Mouse (Mus musculus) lung, adult 2 months (tissue): Measurements from ENCODE around the gene Dnajc10. TPM values are rescaled to one million over a fixed set of nuclear protein-coding genes. Genes with fewer than 3 reads are reported as not detected.

Source experiments
- DNase-seq: peaks from one replicate; pipeline ENCODE4 v3.0.0; 2022
- H3K4me1 ChIP-seq: fragments of 200-500 bp; 2 replicates; pipeline ENCODE4 v1.6.1; 2011; ENCODE audit warnings: low read length; ENCODE audit not compliant: control insufficient read depth, insufficient read depth
- H3K4me3 ChIP-seq: fragments of 200-500 bp; replicated peaks from 2 replicates; pipeline ENCODE3; 2011; ENCODE audit warnings: low read depth, mild to moderate bottlenecking, control low read depth, low read length; ENCODE audit errors: extremely low read depth
- CTCF ChIP-seq: fragments of 200-500 bp; IDR thresholded peaks from 2 replicates; pipeline ENCODE4 v1.5.1; 2011; ENCODE audit warnings: mild to moderate bottlenecking, low read length, control low read depth; ENCODE audit not compliant: insufficient read depth
- POLR2A ChIP-seq: fragments of 200-500 bp; IDR thresholded peaks from 2 replicates; pipeline ENCODE4 v1.6.1; 2011; ENCODE audit warnings: low read depth, mild to moderate bottlenecking, control low read depth, low read length, borderline replicate concordance; ENCODE audit errors: extremely low read depth
- WGBS: fragments of 180-500 bp; shearing (Covaris S2); methylation state at CpG from one replicate; pipeline ENCODE4 v1.1.7; 2018; 5-methylcytosine and 5-hydroxymethylcytosine counted together
- polyA plus RNA-seq: library from polyadenylated mRNA; depleted of rRNA; stranded (reverse); fragments of >200 nt; gene quantifications from 2 replicates; pipeline ENCODE4 v1.2.3, GENCODE M21; 2012

Dnajc10 gene
- polyA plus RNA-seq, 1 experiment, result 27.1 TPM

DNA sequence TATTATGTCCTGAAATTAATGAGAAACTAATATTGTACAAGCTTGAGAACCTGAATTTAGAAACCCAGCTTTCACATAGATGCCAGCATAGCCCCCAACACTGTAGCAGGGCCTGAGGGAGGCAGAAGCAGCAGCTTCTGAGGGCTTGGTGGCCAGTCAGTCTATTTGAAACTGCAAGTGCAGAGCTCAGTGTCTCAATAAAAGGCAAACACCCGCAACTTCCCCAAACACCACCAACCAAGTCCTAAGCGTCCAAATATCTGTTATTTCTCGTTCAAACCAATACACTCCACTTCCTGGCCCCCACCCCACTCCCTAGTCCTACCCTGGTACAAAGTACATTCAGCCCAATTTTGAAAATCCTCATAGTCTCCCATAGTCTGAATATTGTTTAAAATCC lies 16.9 kb upstream of the Dnajc10 start:
- 47% methylated on average over 3 of the region's 3 CpGs for WGBS
- TF ChIP-seq POLR2A, result no peak
- no peak for TF ChIP-seq CTCF
- Histone ChIP-seq H3K4me3 (no peak overlapping the region), H3K4me1 (peaks cover 3% of the 10 kb centered on the region)
- no peak for DNase-seq

DNA sequence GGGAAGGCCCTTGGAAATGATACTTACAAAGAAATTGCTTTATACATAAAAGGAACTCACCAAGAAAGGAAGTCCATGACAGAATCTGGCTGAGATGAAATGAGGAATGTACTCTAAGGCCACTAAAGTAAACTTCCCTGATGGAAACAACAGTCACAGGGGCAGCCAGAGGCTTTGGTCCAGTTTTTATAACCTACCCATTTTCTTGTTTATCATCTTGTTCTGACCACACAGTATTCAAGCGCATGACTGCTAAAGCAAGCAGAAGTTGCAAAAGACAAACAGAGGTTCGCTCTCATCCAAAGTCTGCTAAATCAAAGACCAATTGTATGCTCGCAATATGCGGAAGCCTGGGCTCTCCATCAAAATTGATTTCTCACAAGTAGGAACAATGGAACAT lies 14.5 kb upstream of the Dnajc10 start:
- peaks cover 3% of the 10 kb centered on the region for H3K4me1 ChIP-seq
- DNase-seq, result no peak
- TF ChIP-seq CTCF (no peak), POLR2A (no peak)
- 34% methylated on average over 4 of the region's 4 CpGs for whole genome bisulfite sequencing
- no peak overlapping the region for H3K4me3 ChIP-seq

DNA sequence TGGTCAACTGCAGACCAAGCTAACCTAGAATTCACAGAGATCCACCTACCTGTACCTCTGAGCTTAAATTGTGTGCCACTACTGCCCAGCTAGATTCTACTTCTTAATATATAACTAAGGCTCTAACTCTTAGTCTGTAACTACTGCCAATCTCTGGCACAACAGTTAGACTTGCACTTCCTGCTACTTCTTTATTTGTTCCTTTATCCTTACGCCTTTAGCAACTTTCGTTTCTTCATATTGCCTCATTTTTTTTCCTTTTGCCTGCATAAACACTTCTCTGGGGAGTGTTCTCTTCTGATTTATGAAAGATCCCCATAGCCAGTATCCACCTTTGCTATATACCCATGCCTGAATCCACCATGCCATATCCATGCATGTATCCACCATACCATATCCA lies 11.3 kb upstream of the Dnajc10 start:
- 76% methylated on average over 2 of the region's 2 CpGs for WGBS
- DNase-seq, result no peak
- TF ChIP-seq CTCF, result no peak
- no peak for TF ChIP-seq POLR2A
- Histone ChIP-seq H3K4me3 (no peak overlapping the region), H3K4me1 (peaks cover 3% of the 10 kb centered on the region)

DNA sequence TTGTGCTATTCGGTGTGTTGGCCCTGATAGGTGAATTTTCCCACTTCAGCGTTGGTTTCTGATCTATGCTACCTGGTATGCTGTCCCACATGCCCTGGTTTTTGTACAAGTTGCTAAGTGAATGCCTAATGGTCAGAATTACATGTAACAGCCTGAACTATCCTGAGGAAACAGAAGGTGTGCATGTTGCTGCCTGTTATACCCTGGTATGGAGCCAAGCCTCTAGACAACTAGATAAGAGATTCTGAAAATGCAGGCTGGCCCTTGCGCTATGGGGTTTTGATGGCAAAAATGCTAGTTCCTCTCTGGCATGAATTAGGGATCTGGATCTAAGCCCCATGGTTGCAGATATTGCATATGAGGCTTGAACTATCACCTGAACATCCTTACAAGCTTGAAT lies 7.6 kb upstream of the Dnajc10 start:
- TF ChIP-seq CTCF, result no peak
- TF ChIP-seq POLR2A, result no peak
- Histone ChIP-seq H3K4me1 (no peaks in the 10 kb centered on the region), H3K4me3 (no peak overlapping the region)
- WGBS, result 88% methylated on average over 3 of the region's 3 CpGs
- DNase-seq, result no peak

DNA sequence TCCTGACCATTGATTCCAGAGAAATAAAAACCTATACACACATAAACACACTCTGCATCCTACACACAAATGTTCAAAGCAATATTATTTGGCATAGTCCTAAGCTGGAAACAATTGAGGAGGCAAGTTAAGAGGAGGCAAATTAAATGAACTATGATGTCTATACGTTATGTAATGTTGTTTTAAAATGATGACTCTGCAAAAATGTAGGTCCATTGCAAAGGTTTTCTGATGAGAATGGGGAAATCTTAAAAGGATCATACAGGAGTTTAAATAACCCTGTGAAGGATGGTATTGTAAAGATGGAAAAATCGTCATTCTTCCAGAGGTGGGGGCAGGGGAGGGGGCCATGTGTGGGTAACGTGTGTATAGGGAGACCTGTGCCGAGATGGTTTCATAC lies 5.5 kb upstream of the Dnajc10 start:
- DNase-seq, result no peak
- WGBS, result 70% methylated on average over 4 of the region's 4 CpGs
- H3K4me1 ChIP-seq, result no peaks in the 10 kb centered on the region
- H3K4me3 ChIP-seq, result no peak overlapping the region
- TF ChIP-seq CTCF (no peak), POLR2A (no peak)

DNA sequence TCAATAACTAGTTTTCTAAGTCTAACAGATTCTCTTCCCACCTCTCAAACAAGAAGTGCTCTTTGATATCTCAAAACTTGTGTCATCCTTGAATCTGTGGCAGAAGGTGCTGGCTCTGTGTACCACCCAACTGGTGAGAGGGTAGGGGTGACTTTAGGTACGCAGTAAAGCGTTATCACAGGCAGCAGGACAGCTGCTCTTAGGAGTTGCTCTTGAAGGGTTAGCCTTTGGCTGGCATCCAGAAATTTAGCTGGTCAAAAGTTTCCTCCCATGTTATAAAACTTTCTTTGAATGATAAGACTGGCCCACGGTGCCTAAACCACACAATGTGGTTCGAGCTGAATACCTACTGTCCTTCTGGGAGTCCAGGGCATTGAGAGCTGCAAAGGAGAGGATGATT lies 4.5 kb upstream of the Dnajc10 start:
- Histone ChIP-seq H3K4me3 (no peak overlapping the region), H3K4me1 (no peaks in the 10 kb centered on the region)
- no peak for DNase-seq
- 33% methylated on average over 4 of the region's 4 CpGs for WGBS
- TF ChIP-seq CTCF, result no peak

DNA sequence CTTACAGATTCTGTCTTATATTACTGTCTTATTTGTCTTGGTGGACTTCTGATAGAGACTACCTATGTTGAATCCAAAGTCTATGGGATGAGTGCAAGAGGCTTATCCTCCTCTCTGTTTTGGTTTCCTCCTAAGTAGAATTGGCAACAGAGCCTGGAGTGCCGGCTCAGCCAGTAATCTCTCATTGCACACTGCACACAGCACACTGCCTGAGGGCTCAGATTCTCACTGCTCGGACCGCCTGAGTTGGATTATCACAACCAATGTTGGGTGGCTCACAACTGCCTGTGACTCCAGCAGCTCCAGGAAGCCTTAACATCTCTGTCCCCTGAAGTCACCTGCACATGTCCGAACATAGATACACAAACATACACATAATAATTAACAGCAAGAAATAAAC lies 3.9 kb upstream of the Dnajc10 start:
- no peaks in the 10 kb centered on the region; the same call in 1 of the 2 replicates for H3K4me1 ChIP-seq
- H3K4me3 ChIP-seq, result no peak overlapping the region
- 70% methylated on average over 4 of the region's 4 CpGs for WGBS
- TF ChIP-seq POLR2A, result no peak
- no peak for TF ChIP-seq CTCF
- DNase-seq, result no peak

DNA sequence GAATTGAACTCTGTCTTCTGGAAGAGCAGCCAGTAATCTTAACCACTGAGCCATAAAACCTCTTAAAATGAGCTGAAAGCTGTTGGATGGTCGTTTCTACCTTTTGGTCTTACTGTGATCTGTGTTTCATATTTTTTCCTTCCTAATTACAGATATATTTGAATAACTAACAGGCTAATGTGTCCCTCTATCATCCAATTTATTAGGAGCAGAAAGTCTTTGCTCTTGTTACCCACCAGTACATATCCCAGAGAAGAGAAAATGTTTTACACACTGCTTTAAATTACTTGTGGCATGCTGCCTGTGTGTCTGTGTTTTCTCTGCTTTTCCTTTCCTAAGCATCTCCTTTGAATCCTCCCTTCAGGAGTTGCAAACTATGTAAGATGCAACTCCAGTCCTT lies 1.1 kb upstream of the Dnajc10 start:
- H3K4me1 ChIP-seq, result peaks cover 4% of the 10 kb centered on the region; the same call in 1 of the 2 replicates
- no peak for TF ChIP-seq POLR2A
- no peak for TF ChIP-seq CTCF
- WGBS, result 52% methylated on average over 1 of the region's 1 CpGs
- DNase-seq, result no peak
- H3K4me3 ChIP-seq, result no peak overlapping the region

DNA sequence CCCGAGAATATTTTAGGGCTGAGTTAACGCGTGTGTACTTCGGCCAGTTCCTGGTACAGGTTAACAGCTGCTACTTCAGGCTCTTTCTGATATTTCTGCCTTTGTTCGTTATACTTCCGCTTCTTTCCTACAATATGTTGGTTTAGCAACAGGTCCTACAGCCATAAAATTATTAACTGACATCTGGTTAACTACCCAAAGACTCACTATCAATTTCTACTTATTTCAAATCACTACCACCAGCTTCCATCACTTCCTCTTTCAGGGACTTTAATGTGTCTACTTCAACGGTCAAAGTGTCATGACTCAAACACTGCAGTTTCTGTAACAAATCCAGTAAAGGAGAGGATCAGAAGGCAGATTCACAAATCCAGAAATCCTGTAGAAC lies 418 bp upstream of the Dnajc10 start:
- Histone ChIP-seq H3K4me3 (peak overlapping the region; percentile 91), H3K4me1 (peaks cover 4% of the 10 kb centered on the region; the same call in 1 of the 2 replicates)
- WGBS, result 15% methylated on average over 7 of the region's 7 CpGs
- TF ChIP-seq POLR2A, result no peak
- no peak for TF ChIP-seq CTCF
- no peak for DNase-seq

DNA sequence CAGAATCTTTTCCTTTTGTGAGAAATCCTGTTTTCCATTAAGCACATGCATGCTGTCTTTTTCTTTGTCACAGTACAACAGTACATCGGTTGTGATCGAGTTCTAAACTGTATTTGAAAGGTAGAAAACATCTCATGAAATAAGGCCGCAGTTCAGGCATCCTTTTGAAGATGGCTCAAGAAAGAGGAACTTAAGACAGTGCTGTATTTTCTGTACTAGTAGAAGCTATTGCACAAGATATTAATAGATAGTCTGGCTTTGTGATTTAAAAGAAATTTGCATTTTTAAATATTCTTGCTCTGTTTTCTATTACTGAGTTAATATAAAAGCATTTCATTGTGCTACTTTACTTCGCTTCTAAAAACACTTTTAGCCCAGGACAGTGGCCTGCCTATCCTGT lies 7.6 kb downstream of the Dnajc10 start:
- no peak for TF ChIP-seq POLR2A
- no peak for TF ChIP-seq CTCF
- WGBS, result 93% methylated on average over 4 of the region's 4 CpGs

DNA sequence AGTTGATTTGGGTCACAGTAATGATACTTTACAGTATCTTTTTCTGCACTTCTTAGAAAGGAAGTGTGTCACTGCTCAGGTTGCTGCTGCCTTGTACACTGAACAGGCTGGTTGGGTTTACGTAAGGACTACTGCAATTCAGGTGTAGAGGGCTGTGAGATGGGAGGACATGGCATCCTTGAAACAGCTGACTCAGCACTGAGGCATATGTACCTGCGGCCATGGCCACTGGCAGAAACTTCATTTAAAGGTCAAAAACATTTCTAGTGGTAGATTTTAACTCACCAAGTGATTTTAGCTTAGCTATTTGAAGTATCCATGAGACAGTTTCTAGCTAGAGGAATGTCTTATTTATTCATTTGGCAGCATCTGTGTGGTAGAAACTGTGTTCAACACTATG lies 10.5 kb downstream of the Dnajc10 start:
- 95% methylated on average over 2 of the region's 2 CpGs for WGBS
- no peak overlapping the region for H3K4me3 ChIP-seq
- no peak for DNase-seq
- no peak for TF ChIP-seq POLR2A
- TF ChIP-seq CTCF, result no peak
- H3K4me1 ChIP-seq, result no peaks in the 10 kb centered on the region

More for the DNA sequence above, 7.6 kb downstream of the Dnajc10 start:
- no peaks in the 10 kb centered on the region for H3K4me1 ChIP-seq
- no peak for DNase-seq
- H3K4me3 ChIP-seq, result no peak overlapping the region
